Mouse (Mus musculus): ENCODE data around the gene Ppm1f.

DNA sequence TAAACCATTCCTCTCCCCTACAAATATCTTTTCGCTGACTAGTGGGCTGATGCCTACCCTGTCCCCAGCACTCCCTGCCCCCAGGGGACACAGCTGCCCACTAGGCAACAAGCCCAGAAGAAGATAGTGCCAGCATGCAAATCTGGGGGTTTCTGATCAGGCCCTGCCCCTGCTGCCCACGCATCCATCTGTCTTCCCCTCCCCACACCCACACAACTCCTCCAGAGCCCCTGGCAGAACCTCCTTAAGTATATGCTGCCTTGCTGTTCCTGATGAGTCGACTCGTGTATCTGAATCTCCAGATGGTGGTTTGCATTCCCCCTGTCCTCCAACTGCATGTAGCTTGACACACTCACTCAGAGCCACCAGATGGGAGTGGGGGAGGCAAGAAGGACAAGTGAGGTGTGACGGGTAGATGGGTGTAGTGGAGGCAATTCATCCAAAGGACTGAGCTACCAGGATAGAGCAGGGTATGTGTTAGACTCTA is 34.6 kb downstream of the Ppm1f start:
- TF ChIP-seq EP300 (IDR thresholded peaks at IDR 0.05; ENCODE audit: low read length), result no peak
- no peak for TF ChIP-seq CTCF (conservative IDR thresholded peaks at IDR 0.05 in 1 of 2, IDR thresholded peaks at IDR 0.05 in 1 of 2; ENCODE audit: low read depth in 2 of 2, low read length in 2 of 2)
- TF ChIP-seq SMC3 (IDR thresholded peaks at IDR 0.05; ENCODE audit: low read depth, low read length), result no peak
- no peak for TF ChIP-seq NRF1 (IDR thresholded peaks at IDR 0.05; ENCODE audit: low read depth, low read length)
- no peak for TF ChIP-seq POLR2A (IDR thresholded peaks at IDR 0.05; ENCODE audit: low read depth, low read length)
- no peak for TF ChIP-seq ZMIZ1 (IDR thresholded peaks at IDR 0.05; ENCODE audit: low read depth, low read length)
- TF ChIP-seq MEF2A (IDR thresholded peaks at IDR 0.05; ENCODE audit: borderline replicate concordance, low read depth, low read length), result no peak
- TF ChIP-seq RAD21 (IDR thresholded peaks at IDR 0.05; ENCODE audit: low read depth, low read length), result no peak
- no peak for TF ChIP-seq TBP (conservative IDR thresholded peaks at IDR 0.05; ENCODE audit: low read depth, low read length)
